Mouse (Mus musculus) mouse trophoblast stem cell (cell line): ENCODE measurements at regions not wholly inside any gene's neighbourhood (a gene's known extent, or its start where the extent isn't known, plus 50 kb on each side); places are given as distances from the start of the nearest gene placed in this dataset.

Experiments
- in situ Hi-C, 2 experiments: fragments of 300-500 bp; cut with MseI, MboI; formaldehyde crosslinking; loops; 2 replicates in 1 of 2; 3 replicates in 1 of 2; pipeline ENCODE4 v1.15.1; 2025

- in situ Hi-C loops = no loop called here
Observed at GRCm38 (mm10) chr9:115609904-115610303, 299.4 kb upstream of the Gadl1 start.

- in situ Hi-C loops = no loop called here
Observed at GRCm38 (mm10) chr9:115611713-115612112, 297.5 kb upstream of the Gadl1 start.

- in situ Hi-C loops = no loop called here
Observed at GRCm38 (mm10) chr9:115612908-115613307, 296.3 kb upstream of the Gadl1 start.

GRCm38 (mm10) chr9:115614007-115614406 is 295.2 kb upstream of the Gadl1 start:
- in situ Hi-C loops = no loop called here

GRCm38 (mm10) chr9:115617909-115618308 is 291.3 kb upstream of the Gadl1 start:
- in situ Hi-C loops = no loop called here

- in situ Hi-C loops = no loop called here
Observed at GRCm38 (mm10) chr9:115623948-115624347, 285.3 kb upstream of the Gadl1 start.

GRCm38 (mm10) chr9:115624721-115625496 is 284.3 kb upstream of the Gadl1 start:
- in situ Hi-C loops = no loop called here

- in situ Hi-C loops = no loop called here
Observed at GRCm38 (mm10) chr9:115627551-115627950, 281.7 kb upstream of the Gadl1 start.

GRCm38 (mm10) chr9:115637114-115637513 is 272.1 kb upstream of the Gadl1 start:
- in situ Hi-C loops = no loop called here

- in situ Hi-C loops = no loop called here
Observed at GRCm38 (mm10) chr9:115640781-115641180, 268.5 kb upstream of the Gadl1 start.

GRCm38 (mm10) chr9:115642032-115642431 is 267.2 kb upstream of the Gadl1 start:
- in situ Hi-C loops = no loop called here

- in situ Hi-C loops = no loop called here
Observed at GRCm38 (mm10) chr9:115644953-115645352, 264.3 kb upstream of the Gadl1 start.

- in situ Hi-C loops = no loop called here
Observed at GRCm38 (mm10) chr9:115646226-115646625, 263.0 kb upstream of the Gadl1 start.

GRCm38 (mm10) chr9:115651708-115652107 is 257.5 kb upstream of the Gadl1 start:
- in situ Hi-C loops = no loop called here

GRCm38 (mm10) chr9:115653116-115653515 is 256.1 kb upstream of the Gadl1 start:
- in situ Hi-C loops = no loop called here

GRCm38 (mm10) chr9:115654933-115655332 is 254.3 kb upstream of the Gadl1 start:
- in situ Hi-C loops = no loop called here

- in situ Hi-C loops = no loop called here
Observed at GRCm38 (mm10) chr9:115656538-115656937, 252.7 kb upstream of the Gadl1 start.

- in situ Hi-C loops = no loop called here
Observed at GRCm38 (mm10) chr9:115656994-115657713, 252.1 kb upstream of the Gadl1 start.

GRCm38 (mm10) chr9:115658477-115658876 is 250.8 kb upstream of the Gadl1 start:
- in situ Hi-C loops = no loop called here

- in situ Hi-C loops = no loop called here
Observed at GRCm38 (mm10) chr9:115660371-115660770, 248.9 kb upstream of the Gadl1 start.

- in situ Hi-C loops = no loop called here
Observed at GRCm38 (mm10) chr9:115661834-115662425, 247.3 kb upstream of the Gadl1 start.

GRCm38 (mm10) chr9:115665337-115666004 is 243.8 kb upstream of the Gadl1 start:
- in situ Hi-C loops = no loop called here
